ENCODE assay signal across 10 mouse cellular contexts in the genomic region with DNA sequence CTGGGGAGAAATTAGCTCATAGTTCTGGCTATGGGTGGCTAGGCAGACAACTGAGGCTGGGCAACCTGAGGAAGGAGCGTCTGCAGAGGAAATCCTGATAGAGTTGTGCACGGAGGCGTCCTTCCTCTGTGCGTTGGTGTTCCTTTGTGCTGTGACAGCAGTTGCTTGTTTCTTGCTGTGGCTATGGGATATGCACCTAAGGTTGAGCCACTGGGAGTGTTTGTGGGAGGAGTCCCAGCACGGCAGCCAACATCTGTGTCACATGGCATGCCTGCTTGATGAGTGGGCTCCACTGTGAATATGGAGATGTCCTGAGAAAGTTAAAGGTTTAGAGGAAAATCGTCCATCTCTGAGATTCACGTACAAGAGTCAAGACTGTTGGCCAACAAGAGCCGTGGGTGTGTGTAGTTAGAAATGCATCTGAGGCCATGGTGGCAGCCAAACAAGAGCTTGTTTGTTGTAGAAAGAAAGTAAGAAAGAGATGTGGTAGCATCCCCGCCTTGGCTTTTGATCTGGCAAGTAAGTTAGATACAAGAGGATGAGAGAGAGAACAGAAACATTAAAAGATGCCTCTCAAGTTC.
"Had no signal": no experiment of that assay in that cellular context is flagged by ENCODE, and none has a peak within 500 bp of the region (broad histone marks: within the 10 kb centered on the region; RNA-seq: fewer than 3 reads in every experiment).

No protein-coding gene starts in this region.

- ATAC-seq: liver, postnatal 0 days; midbrain, embryonic 13.5 days had no signal

- H3K27me3 ChIP-seq: neural tube, embryonic 15.5 days had no signal

- H3K36me3 ChIP-seq: limb, embryonic 12.5 days; liver, embryonic 13.5 days; midbrain, embryonic 13.5 days; neural tube, embryonic 15.5 days had no signal

- DNase-seq: kidney, postnatal 10 days; kidney, postnatal 4 days; liver; liver, embryonic 13.5 days; liver, postnatal 0 days; thymus, postnatal 25 days had no signal

- H3K9me3 ChIP-seq: limb, embryonic 12.5 days; liver, embryonic 13.5 days; midbrain, embryonic 13.5 days; neural tube, embryonic 15.5 days had no signal

- H3K4me2 ChIP-seq: limb, embryonic 12.5 days; liver, embryonic 13.5 days; midbrain, embryonic 13.5 days; neural tube, embryonic 15.5 days had no signal

- H3K27ac ChIP-seq: layer of hippocampus, adult 2 months; limb, embryonic 12.5 days; liver, embryonic 13.5 days; midbrain, embryonic 13.5 days; neural tube, embryonic 15.5 days had no signal

- H3K4me3 ChIP-seq: layer of hippocampus, adult 2 months; limb, embryonic 12.5 days; liver, embryonic 13.5 days; midbrain, embryonic 13.5 days; neural tube, embryonic 15.5 days had no signal

- H3K9ac ChIP-seq: limb, embryonic 12.5 days; liver, embryonic 13.5 days; liver, postnatal 0 days; midbrain, embryonic 13.5 days; neural tube, embryonic 15.5 days had no signal
